Mouse (Mus musculus) kidney, postnatal 14 days (tissue): ENCODE measurements around the gene Ubl3.

Source experiments
- DNase-seq: peaks from one replicate; pipeline ENCODE4 v3.0.0; 2022; ENCODE audit warnings: mixed read lengths

The Ubl3 gene

DNA sequence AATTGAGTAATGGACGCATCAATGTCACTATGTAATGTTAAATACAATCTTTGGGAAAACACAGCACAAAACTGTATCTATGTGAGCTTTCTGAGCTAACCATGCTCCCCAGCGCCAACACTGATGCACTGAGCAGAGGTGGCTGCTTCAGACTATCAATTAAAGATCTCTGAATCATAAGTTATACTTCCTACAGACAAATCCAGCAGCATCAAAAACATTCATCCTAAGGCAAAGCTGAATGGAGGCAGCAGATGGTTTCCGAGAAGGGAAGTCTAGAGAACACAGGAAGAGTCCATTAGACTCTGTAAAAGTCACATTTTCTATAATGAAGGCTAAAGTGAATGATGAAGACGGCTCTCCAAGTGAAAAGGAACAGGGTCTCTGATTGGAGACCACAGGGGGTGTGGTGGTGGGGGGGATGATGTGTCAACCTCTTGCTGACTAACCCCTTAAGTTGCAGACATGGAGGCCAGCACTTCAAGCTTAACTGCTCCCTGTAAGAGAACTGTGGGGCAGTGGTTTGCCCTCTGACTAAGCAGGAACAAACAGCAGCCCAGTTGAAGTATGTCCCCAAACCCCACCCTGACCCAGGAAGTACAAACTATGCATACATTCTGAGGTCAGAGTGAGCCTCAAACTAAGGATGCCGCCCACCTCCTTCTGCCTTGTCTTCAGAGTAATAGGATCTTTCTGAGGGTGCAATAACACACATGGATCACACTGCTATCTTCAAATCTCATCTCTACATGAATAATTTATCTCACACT, 29.2 kb downstream of the Ubl3 start:
- no peak for DNase-seq

DNA sequence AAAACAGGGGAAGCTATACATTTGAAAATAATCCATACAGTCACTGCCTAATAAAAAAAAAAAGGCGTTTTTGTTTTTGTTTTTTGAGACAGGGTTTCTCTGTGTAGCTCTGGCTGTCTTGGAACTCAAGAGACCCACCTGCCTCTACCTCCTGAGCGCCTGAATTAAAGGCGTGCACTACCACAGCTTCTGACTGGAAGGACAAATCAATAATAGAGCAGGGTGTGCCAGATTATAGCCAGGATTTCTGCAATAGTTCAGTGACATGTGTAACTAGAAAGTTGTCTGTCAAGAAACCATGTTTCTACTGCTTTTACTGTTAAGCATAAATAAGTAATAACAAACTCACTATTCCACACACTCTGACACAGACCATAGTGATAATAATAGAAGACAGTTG, 30.2 kb downstream of the Ubl3 start:
- no peak for DNase-seq

DNA sequence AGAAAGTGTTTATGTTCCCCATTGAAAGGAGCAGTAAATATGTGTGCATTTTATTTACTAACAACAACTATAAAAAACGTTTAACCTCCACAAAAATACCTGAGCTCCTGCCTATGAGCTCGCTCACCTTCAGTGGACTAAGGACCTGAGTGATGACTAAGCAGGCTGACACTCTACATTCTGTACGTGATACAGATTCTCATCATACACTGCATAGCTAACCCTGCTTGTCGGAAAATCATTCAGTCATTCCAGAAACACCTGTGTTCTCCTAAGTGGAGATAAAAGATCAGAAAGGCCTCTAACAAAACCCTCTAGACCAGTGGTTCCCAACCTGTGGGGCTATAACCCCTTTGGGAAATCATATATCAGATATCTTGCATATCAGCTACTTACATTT, 35.1 kb downstream of the Ubl3 start:
- DNase-seq = no peak

DNA sequence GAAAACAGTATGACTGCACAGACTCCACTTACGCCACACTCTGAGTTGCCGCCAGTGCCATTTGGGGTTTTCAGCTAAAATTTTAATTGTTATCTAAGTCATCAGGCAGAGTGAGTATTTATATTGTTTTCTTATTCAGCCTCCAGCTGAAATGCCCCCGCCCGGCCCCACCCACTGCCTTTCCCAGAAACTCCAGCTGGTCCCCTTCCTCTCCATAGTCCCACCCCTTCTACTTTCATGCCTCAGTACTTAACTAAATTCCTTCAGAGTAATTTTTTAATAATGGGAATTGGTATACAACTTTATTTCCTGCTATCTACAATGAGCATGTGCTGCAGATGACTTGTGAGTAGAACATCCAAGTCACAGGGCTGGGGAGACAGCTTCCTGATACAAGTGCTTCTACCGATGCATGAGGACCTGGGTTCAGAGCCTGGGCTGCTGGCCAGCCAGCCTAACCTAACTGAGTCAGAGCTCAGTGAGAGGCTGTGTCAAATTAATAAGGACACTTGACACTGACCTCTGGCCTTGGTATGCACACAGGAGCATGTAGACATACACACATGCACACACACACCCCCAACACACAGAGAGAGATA, 40.4 kb downstream of the Ubl3 start:
- peak; percentile 12 for DNase-seq

DNA sequence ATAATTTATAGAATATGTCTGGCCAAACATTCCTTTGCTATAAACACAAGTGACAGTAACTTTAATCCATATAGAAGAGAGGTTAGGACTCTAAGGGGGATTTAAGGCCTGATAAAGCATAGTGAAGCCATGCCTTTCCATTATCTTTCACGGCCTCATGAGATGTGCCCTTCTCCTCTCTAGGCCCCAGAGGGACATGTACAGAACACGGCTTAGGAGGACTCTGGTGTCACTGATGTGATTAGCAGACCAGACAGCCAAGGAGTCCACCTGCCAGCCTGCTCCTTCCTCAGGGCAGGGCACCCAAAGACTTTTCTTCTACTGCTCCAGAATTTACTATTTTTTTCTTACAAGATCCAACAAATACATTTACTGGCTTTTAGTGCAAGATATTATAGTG, 42.3 kb downstream of the Ubl3 start:
- no peak for DNase-seq

DNA sequence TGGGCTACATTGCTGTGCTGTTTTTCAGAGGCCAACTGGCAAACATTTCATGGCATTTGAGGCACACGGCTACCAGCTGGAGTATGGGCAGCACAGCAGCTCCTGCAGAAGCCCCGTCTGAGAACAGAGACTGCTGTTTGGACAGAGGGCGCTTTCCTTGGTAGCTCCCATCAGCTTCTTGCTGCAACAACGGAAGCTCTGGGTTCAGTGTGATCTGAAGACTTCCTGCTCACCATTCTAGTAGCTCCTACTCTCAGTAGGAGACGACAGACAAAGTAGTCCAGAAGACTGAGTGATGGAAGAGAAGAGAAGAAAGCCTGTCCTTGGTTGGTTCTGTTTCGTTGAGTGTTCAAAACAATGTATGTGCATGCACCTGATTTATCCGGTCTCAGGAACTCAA, 42.9 kb downstream of the Ubl3 start:
- no peak for DNase-seq

DNA sequence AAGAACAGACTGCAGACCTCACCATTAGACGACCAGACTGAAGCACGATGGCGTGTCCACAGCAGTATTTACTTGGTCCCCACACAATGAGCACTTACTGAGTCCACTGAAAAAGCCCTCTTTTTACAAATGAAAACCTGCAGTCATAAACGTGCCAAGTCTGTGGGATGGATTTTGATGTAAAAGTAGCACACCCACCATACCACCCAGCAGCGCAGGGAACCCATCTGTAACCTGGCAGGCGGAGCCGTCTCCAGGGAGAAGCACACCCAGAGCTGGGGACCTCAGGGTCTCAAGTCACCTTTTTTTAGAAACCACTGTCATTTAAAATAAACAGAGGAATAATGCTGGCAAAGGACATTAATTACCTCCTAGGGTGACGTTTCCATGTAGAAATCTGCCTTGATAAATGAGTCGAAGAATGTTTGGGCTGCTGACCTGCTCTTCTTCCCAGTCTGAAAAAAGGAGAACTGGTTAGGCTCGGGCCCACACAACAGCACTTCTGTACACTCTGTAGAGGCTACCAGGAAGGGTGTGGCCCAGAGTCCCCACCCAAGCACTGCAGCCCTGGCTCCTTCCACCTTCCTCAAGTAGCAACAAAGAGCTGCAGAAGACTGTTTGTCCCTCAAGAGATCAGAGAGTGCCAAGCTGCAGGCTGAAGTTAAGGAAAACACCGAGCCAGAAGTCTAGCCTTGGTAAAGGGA, 43.5 kb downstream of the Ubl3 start:
- no peak for DNase-seq

DNA sequence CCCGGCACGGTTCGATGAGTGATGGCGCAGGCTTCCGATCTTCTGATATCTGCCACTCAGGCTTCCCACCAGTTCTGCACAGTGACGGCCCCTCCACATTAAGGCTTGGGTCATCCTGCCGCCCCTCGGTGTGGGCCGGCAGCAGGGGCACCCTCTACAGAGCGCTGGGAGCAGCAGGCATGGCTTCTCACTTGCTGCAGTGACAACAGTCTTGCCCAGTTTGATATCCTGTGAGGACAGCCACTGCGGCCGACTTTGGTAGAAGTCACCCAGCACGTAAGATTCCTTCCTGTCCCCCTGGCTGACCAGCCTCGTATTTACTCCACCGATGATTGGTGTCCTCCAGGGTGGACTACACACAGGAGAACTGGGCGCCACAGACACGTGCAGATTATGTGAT, 47.2 kb downstream of the Ubl3 start:
- DNase-seq = no peak

DNA sequence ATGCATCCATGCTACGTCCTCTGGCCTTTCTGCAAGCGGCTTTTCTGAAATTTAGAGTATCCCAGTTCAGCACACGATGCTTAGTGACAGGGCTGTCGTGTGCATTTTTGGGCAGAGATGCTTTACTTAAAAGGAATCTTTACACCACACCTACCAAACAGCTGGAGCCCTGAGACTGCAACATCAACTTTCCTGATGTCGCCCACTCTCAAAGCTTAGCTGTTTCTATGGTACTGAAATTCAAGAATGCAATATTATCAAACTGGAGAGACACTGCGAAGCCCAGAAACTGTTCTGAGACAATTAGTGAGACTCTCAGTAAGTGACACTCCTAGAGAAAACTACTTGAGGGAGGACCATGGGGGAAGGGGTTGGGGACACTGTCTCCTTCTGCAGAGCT, 50.4 kb downstream of the Ubl3 start:
- no peak for DNase-seq

DNA sequence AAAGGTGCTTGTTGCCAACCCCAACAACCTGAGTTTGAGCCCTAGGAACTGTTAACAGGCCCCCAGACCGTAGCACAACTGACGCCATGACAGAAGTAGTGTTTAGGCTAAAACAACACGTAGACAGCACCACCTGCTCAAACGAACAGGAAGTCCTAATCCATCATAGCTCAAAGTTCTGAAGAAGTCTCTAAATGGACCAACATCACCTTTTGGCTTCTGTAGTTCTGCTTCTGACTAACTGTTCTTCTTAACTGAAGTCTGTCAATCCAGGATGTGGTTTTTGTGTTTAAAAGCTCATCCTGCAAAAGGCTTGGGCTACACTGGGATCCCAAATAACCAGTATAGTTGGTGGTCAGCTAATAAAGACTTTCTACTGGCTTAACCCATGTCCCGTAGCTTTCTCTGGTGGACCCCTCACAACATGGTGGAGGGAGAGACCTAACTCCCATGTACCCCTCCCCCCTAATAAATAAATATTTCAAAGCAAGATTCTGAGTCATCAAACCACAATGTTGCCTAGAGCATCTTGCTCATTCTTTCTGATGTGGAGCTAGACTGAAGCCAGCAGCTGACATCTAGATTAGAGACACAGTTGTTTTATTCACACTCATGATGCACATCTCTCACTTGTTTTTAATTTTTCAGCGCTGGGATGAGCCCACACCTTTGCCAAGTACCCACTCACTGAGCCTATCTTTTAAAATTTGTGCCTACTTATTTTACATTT, 51.2 kb downstream of the Ubl3 start:
- no peak for DNase-seq

DNA sequence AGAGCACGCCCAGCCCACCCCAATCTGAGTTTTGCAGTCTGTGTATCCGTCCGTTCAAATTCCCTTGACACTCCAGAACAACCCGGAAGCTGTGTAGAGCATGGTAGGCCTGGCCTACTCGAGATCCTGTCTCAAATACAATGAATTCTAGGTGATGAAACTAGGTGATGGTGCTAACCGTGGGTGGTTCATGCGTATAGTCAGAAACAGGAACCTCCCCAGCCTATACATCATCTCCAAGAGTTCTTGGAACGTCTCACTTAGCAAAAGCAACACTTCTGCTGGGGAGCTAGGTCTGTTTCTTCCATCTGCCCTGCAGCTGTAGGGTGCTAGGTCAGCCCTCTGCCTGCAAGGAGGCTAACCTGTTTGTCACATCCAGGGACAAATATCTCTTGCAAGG, 52.1 kb downstream of the Ubl3 start:
- no peak for DNase-seq

DNA sequence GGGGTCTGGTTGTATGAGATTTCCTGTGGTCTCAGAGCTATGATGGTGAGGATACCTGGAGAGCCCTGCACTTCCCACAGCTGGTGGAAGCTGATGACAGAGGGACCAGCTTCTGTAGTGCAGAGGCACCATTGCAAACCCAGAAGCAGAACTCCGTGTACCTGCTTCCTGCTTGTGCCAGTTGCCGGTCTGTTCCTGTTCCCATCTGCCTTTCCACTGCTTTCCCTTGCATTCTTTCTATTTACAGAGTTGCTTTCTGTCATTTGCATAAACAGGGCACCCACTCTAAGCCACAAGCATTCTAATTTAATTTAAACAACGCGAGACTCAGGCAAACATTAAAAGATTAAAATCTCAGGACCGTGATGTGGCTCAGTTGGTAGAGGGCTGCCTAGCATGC, 53.0 kb downstream of the Ubl3 start:
- DNase-seq = peak; percentile 10

DNA sequence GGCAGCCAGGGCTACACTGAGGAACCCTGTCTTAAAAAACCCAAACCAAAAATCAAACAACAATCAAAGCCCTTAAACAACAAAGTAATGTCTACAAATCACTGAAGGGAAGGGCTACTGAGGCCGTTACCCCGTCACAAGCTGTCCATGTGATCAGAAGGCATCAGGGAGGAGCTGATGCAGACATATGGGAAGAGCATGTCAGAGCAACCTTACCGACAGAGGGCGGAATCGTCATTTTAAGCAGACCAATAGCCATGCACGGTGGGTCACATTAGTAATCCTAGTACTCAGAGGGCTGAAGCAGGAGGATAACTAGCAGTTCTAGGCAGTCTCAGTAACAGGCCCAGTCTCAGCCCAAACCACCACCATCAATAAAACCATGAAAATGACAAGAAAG, 56.6 kb downstream of the Ubl3 start:
- DNase-seq = no peak

DNA sequence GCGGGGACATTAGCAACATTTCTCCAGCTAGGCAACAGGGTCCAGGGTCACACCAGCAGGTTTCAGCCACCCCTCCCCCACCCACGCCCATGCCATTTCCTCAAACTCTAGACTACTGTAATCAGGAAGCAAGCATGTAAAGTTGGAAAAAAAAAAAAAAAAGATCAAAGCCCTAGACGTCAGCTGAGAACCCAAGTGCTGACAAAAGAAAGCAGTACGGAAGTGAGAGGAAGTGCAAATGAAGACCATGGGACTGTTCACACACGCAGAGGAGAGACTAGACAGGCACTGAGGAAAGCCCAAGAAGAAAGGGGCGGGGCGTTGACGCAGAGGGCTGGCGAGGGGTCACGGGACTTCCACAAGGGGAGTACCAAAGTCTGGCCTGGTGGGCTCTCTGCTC, 57.4 kb downstream of the Ubl3 start:
- DNase-seq = no peak

DNA sequence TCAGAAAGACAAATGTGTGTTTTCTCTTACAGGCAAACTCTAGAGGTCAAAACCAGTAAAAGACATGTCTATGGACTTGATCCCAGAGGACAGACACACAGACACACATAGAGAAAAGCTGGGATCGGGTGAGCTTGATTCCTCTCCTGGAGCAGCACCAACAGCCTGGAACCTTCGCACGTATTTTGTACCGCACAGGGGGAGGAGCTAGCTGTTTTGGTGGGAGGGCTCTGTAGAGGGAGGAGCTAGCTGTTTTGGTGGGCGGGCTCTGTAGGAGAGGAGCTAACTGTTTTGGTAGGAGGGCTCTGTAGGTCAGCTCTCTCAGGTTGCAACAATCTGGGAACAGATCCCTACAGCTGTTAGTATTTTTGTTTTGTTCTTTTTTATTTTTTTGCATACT, 58.3 kb downstream of the Ubl3 start:
- no peak for DNase-seq

DNA sequence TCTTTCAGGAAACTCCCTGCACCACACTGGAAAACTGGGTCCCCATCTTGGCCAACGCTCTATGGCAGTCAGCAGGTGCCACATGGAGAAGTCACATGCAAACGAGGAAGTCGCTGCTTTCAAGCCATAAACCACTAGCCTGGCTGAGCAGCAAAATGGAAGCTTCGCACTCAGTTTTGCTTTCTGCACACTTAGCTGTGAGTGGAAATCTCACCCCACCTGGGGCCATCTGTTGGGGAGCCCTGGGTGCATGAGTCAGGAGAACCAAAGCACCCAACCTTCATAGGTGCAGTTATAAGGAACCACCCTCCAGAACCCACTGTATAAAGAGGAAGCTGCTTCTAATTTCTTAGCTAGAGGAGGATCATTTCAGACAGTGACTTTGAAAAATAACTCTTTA, 59.6 kb downstream of the Ubl3 start:
- no peak for DNase-seq

DNA sequence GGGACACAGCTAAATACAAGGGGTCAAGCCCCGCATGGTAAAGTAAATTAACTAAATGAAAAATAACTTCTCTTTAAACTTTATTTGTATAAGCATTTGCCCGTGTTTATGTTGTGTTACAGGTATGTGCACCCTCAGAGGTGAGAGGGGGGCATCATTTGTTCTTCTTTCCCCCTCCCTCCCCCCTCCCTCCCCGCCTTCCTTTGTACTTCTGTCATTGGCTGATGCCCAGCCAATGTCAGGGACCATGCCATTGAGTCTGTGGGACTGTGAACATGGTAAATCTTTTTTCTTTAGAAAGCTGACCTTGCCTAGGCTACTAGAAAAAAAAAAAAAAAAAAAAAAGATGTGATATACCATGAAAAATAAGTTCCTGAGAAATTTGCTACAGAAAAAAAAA, 62.2 kb downstream of the Ubl3 start:
- no peak for DNase-seq

DNA sequence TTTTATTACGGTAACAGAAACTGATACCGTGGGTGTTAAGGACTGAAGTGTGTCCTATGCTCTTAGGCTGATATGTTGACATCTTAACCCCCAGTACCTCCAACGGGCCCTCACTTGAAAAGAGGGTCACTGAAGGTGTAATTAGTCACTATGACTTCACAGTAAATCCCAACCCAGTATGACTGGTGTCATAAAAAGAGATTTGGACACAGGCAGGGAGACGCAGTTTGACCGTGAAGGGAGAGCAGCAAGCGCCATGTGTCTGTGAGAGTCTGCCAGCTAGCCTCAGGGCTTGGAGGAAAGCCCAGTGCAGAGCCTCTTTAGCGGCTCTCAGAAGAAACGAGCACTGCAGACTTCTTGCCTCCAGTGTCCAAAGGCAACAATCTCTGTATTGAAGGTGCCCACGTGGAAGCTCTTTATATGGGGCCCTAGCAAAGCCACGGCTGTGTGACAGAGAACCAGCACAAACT, 62.8 kb downstream of the Ubl3 start:
- peak; percentile 49 for DNase-seq

DNA sequence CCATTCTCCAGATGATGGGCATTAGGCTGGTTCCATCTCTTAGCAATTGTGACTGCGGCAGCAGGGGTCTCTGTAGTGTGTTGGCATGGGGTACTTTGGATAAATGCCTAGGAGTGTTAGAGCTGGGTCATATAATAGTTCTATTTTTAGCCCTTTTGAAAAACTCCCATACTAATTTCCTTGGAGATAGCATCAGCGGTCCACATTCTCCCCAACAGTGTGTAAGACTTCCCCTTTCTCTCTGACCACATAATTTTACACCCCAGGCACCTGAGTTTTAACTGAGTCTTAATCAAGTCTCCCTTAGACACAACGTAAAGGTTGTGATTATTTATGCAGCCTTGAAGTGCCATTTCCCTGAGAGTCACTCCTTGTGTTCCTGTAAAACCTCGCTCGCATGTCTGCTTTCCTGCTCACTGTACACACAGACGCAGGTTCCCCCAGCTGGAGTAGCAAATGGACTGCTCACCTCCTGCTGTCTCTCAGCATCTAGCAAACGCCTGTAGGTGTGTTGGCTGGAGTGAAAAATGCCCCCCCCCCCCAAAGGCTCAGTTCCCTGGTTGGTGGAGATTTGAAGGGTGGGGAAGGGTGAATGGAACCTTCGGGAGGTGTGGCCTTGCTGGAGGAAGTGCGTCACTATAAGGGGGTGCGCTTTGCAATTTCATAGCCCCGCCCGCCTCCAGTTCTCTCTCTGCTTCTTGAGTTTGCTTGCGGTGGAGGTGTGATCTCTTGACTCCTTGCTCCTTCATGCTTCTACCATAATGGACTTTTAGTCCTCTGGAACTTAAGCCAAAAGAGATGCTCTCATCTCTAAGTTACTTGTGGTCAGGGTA, 63.5 kb downstream of the Ubl3 start:
- peak; percentile 24 for DNase-seq

DNA sequence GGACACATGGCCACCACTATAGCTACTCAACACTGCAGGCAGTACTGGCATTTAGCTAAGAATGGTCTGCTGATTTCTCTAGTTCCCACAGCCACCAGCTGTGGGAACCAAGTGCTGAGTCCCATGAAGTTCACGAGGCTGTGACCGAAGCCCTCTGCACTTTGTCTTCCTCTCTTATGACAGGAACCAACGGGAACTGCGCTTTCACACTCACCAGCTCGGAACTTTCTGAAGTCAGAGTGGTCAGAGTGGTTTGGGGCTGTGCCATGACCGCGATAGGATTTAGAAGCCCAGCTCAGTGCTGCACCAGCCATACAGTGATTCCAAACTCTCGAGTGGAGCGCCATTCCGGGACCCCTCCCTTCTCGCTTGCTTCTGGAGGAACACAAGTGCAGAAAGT, 66.4 kb downstream of the Ubl3 start:
- DNase-seq = no peak

DNA sequence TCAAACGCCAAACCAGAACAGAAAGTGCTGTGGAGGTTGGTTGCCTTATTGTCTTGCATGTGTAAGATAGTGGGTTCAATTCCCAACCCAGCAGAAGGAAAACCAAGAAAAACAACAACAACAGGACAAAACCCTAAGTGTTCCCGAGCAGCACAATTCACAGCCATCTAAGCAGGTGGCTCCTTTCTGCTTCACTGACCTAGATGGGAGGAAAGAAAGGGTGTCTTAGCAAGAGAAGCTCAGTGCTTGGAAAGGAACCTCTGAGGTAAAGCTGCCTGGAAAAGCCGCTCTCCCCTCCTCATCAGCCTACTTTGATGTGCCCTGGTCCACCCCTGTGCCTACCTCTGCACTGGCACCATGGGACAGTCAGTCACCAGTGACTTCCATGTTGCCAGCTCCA, 70.8 kb downstream of the Ubl3 start:
- DNase-seq = no peak

DNA sequence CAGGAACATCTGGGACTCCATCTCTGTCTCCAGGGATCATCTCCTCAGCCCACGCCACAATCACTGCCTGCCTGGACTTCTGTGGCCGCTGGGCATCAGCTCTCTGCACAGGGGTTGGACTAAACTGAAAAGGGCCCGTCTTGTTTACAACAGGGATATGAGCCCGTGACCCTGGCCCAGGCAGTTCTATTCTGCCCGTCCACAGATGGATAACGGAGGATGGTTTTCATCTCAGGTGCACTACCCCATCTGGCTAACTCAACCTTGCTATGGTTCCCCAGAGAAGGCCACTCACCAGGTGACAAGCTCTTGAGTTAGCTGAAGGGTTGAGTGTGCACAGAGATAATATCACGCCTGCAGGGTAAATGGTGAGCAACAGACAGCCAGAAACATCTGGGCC, 78.2 kb downstream of the Ubl3 start:
- DNase-seq = no peak
